Mouse (Mus musculus): ENCODE measurements around the gene Pla2g4e.

Pla2g4e gene

GRCm38 (mm10) chr2:120235947-120236640, 9.0 kb downstream of the Pla2g4e start:
- DNase-seq (ENCODE audit: low spot score): no peak

- no peak for DNase-seq (ENCODE audit: low spot score)
Measured at GRCm38 (mm10) chr2:120235381-120235780, 9.8 kb downstream of the Pla2g4e start.

GRCm38 (mm10) chr2:120231642-120232041, 13.5 kb downstream of the Pla2g4e start:
- DNase-seq (ENCODE audit: low spot score): no peak

- no peak for DNase-seq (ENCODE audit: low spot score)
Measured at GRCm38 (mm10) chr2:120214600-120214999, 30.5 kb downstream of the Pla2g4e start.

- DNase-seq (ENCODE audit: low spot score): no peak
Measured at GRCm38 (mm10) chr2:120211448-120211847, 33.7 kb downstream of the Pla2g4e start.

- DNase-seq (ENCODE audit: low spot score): no peak
Measured at GRCm38 (mm10) chr2:120207926-120208325, 37.2 kb downstream of the Pla2g4e start.

GRCm38 (mm10) chr2:120207028-120207427, 38.1 kb downstream of the Pla2g4e start:
- no peak for DNase-seq (ENCODE audit: low spot score)

- DNase-seq (ENCODE audit: low spot score): no peak
Measured at GRCm38 (mm10) chr2:120203742-120204141, 41.4 kb downstream of the Pla2g4e start.

GRCm38 (mm10) chr2:120200077-120200476, 45.1 kb downstream of the Pla2g4e start:
- no peak for DNase-seq (ENCODE audit: low spot score)

- DNase-seq (ENCODE audit: low spot score): no peak
Measured at GRCm38 (mm10) chr2:120188174-120188573, 57.0 kb downstream of the Pla2g4e start.

GRCm38 (mm10) chr2:120187583-120187982, 57.6 kb downstream of the Pla2g4e start:
- DNase-seq (ENCODE audit: low spot score): no peak

GRCm38 (mm10) chr2:120185527-120186276, 59.4 kb downstream of the Pla2g4e start:
- DNase-seq (ENCODE audit: low spot score): no peak

- no peak for DNase-seq (ENCODE audit: low spot score)
Measured at GRCm38 (mm10) chr2:120178936-120179335, 66.2 kb downstream of the Pla2g4e start.

GRCm38 (mm10) chr2:120173718-120174117, 71.4 kb downstream of the Pla2g4e start:
- DNase-seq (ENCODE audit: low spot score): no peak

GRCm38 (mm10) chr2:120171362-120171761, 73.8 kb downstream of the Pla2g4e start:
- no peak for DNase-seq (ENCODE audit: low spot score)

- DNase-seq (ENCODE audit: low spot score): no peak
Measured at GRCm38 (mm10) chr2:120170726-120171125, 74.4 kb downstream of the Pla2g4e start.

GRCm38 (mm10) chr2:120169382-120169781, 75.8 kb downstream of the Pla2g4e start:
- DNase-seq (ENCODE audit: low spot score): no peak

GRCm38 (mm10) chr2:120167763-120168162, 77.4 kb downstream of the Pla2g4e start:
- no peak for DNase-seq (ENCODE audit: low spot score)

GRCm38 (mm10) chr2:120165474-120165873, 79.7 kb downstream of the Pla2g4e start:
- DNase-seq (ENCODE audit: low spot score): no peak

- DNase-seq (ENCODE audit: low spot score): no peak
Measured at GRCm38 (mm10) chr2:120159434-120159833, 85.7 kb downstream of the Pla2g4e start.

GRCm38 (mm10) chr2:120158846-120159245, 86.3 kb downstream of the Pla2g4e start:
- no peak for DNase-seq (ENCODE audit: low spot score)

GRCm38 (mm10) chr2:120158016-120158415, 87.1 kb downstream of the Pla2g4e start:
- no peak for DNase-seq (ENCODE audit: low spot score)

- DNase-seq (ENCODE audit: low spot score): no peak
Measured at GRCm38 (mm10) chr2:120157606-120158005, 87.5 kb downstream of the Pla2g4e start.
